Mouse (Mus musculus): Measurements from ENCODE around the gene Gm20661. TPM values are rescaled to one million over a fixed set of nuclear protein-coding genes. Genes with fewer than 3 reads are reported as not detected.

Gene Gm20661
- 0.50 and 0.72 TPM in 2 replicates for polyA plus RNA-seq (2015; fragmentation: Nextera tagmentation; extraction: Ambion mirVana)

GRCm38 (mm10) chr9:107982681-107983346, at the start of gene Gm20661:
Gene Gm20661 (plus strand): TSS chr9:107983058.

GRCm38 (mm10) chr9:107935374-107935773, 47.5 kb upstream of the Gm20661 start, which contains the start of gene Camkv:
Gene Camkv (plus strand): TSS chr9:107935674.

GRCm38 (mm10) chr9:107949922-107950235, 33.0 kb upstream of the Gm20661 start, which contains the start of gene Traip:
Gene Traip (plus strand): TSS chr9:107950136.

GRCm38 (mm10) chr9:107975399-107976386, 7.2 kb upstream of the Gm20661 start, which contains the start of gene Uba7:
Gene Uba7 (plus strand): TSS chr9:107975505.

GRCm38 (mm10) chr9:107985131-107986119, 2.6 kb downstream of the Gm20661 start, which contains the start of gene Inka1:
Gene Inka1 (minus strand): TSS chr9:107985879.

GRCm38 (mm10) chr9:107992197-107992596, 9.3 kb downstream of the Gm20661 start, which contains the start of gene Cdhr4:
Gene Cdhr4 (plus strand): TSS chr9:107992497.

GRCm38 (mm10) chr9:107996049-107996448, 13.2 kb downstream of the Gm20661 start, which contains the start of gene Gm20662:
Gene Gm20662 (plus strand): TSS chr9:107996349.

GRCm38 (mm10) chr9:108001922-108002770, 19.3 kb downstream of the Gm20661 start, which contains the start of gene Ip6k1:
Gene Ip6k1 (plus strand): TSS chr9:108002501.

Other genes with a start within 250 kb of the Gm20661 start
- gene Rbm5, start 212.1 kb upstream of the Gm20661 start, polyA plus RNA-seq (2015; fragmentation: Nextera tagmentation; extraction: Ambion mirVana): 66.5 and 71.1 TPM in 2 replicates
- 24.1 and 26.4 TPM in 2 replicates for gene Rbm6, start 109.8 kb upstream of the Gm20661 start, polyA plus RNA-seq (2015; fragmentation: Nextera tagmentation; extraction: Ambion mirVana)
- 5.9 and 6.6 TPM in 2 replicates for gene Mon1a, start 94.9 kb upstream of the Gm20661 start, polyA plus RNA-seq (2015; fragmentation: Nextera tagmentation; extraction: Ambion mirVana)
- gene Mst1r, start 76.2 kb upstream of the Gm20661 start, polyA plus RNA-seq (2015; fragmentation: Nextera tagmentation; extraction: Ambion mirVana): 2.4 and 3.3 TPM in 2 replicates
- gene Actl11, start 54.6 kb upstream of the Gm20661 start, polyA plus RNA-seq (2015; fragmentation: Nextera tagmentation; extraction: Ambion mirVana): not detected in 2 replicates
- 0.43 and 0.68 TPM in 2 replicates for gene Camkv, start 47.4 kb upstream of the Gm20661 start, polyA plus RNA-seq (2015; fragmentation: Nextera tagmentation; extraction: Ambion mirVana)
- 3.4 and 4.0 TPM in 2 replicates for gene Traip, start 32.9 kb upstream of the Gm20661 start, polyA plus RNA-seq (2015; fragmentation: Nextera tagmentation; extraction: Ambion mirVana)
- 16.0 and 16.9 TPM in 2 replicates for gene Uba7, start 7.6 kb upstream of the Gm20661 start, polyA plus RNA-seq (2015; fragmentation: Nextera tagmentation; extraction: Ambion mirVana)
- 31.7 and 41.4 TPM in 2 replicates for gene Inka1, start 2.8 kb downstream of the Gm20661 start, polyA plus RNA-seq (2015; fragmentation: Nextera tagmentation; extraction: Ambion mirVana)
- 1.4 and 1.7 TPM in 2 replicates for gene Cdhr4, start 9.4 kb downstream of the Gm20661 start, polyA plus RNA-seq (2015; fragmentation: Nextera tagmentation; extraction: Ambion mirVana)
- not detected in 2 replicates for gene Gm20662, start 13.3 kb downstream of the Gm20661 start, polyA plus RNA-seq (2015; fragmentation: Nextera tagmentation; extraction: Ambion mirVana)
- gene Ip6k1, start 19.4 kb downstream of the Gm20661 start, polyA plus RNA-seq (2015; fragmentation: Nextera tagmentation; extraction: Ambion mirVana): 23.7 and 26.7 TPM in 2 replicates
- 14.2 and 16.8 TPM in 2 replicates for gene Gmppb, start 66.2 kb downstream of the Gm20661 start, polyA plus RNA-seq (2015; fragmentation: Nextera tagmentation; extraction: Ambion mirVana)
- gene Amigo3, start 70.1 kb downstream of the Gm20661 start, polyA plus RNA-seq (2015; fragmentation: Nextera tagmentation; extraction: Ambion mirVana): 0.86 and 1.2 TPM in 2 replicates
- 0.19 and 0.44 TPM in 2 replicates for gene Mst1, start 97.4 kb downstream of the Gm20661 start, polyA plus RNA-seq (2015; fragmentation: Nextera tagmentation; extraction: Ambion mirVana)
- gene Rnf123, start 100.3 kb downstream of the Gm20661 start, polyA plus RNA-seq (2015; fragmentation: Nextera tagmentation; extraction: Ambion mirVana): 24.1 and 31.9 TPM in 2 replicates
- 25.7 and 28.6 TPM in 2 replicates for gene Apeh, start 111.5 kb downstream of the Gm20661 start, polyA plus RNA-seq (2015; fragmentation: Nextera tagmentation; extraction: Ambion mirVana)
- 0.12 and 0.13 TPM in 2 replicates for gene Bsn, start 207.3 kb downstream of the Gm20661 start, polyA plus RNA-seq (2015; fragmentation: Nextera tagmentation; extraction: Ambion mirVana)

Measured in skeletal muscle tissue, postnatal 0 days (tissue).